Mouse (Mus musculus): ENCODE measurements around the gene Osbpl3. TPM values are rescaled to one million over a fixed set of nuclear protein-coding genes. Genes with fewer than 3 reads are reported as not detected.

The Osbpl3 gene
- 9.3 and 13.3 TPM in 2 replicates for polyA plus RNA-seq (2014; fragmentation: Nextera tagmentation; extraction: Ambion mirVana)

- H3K27ac ChIP-seq (ENCODE audit: low read depth, low read length) = peak within 1 kb of the TSS; percentile 36
- H3K36me3 ChIP-seq (ENCODE audit: control insufficient read depth, insufficient read depth, low read length) = no peaks in the 10 kb centered on the region
- no peaks in the 10 kb centered on the region for H3K27me3 ChIP-seq (ENCODE audit: control insufficient read depth, insufficient read depth, low read length)
- peak; percentile 89 for ATAC-seq (replicated peaks; ENCODE audit: insufficient number of reproducible peaks, low FRiP score, low TSS enrichment)
- no peaks in the 10 kb centered on the region for H3K9me3 ChIP-seq (replicated peaks; ENCODE audit: control insufficient read depth, low read length)
- peak within 1 kb of the TSS; percentile 91 for H3K4me2 ChIP-seq
- H3K9ac ChIP-seq (ENCODE audit: low read depth, low read length) = peak within 1 kb of the TSS; percentile 79
- peaks cover 6% of the 10 kb centered on the region; the same call in 1 of the 2 replicates for H3K4me1 ChIP-seq (ENCODE audit: control insufficient read depth, insufficient read depth, low read length)
- 1% methylated on average over 45 of the region's 45 CpGs for WGBS (ENCODE audit: insufficient replicate concordance)
- peak within 1 kb of the TSS; percentile 68 for H3K4me3 ChIP-seq (ENCODE audit: low read depth, low read length)
Measured at GRCm38 (mm10) chr6:50455829-50456469, at the start of gene Osbpl3. Osbpl3 (minus strand) TSS chr6:50456201.

GRCm38 (mm10) chr6:50505531-50505930 lies 49.5 kb upstream of the Osbpl3 start:
- ATAC-seq (replicated peaks; ENCODE audit: insufficient number of reproducible peaks, low FRiP score, low TSS enrichment) = no peak
- Histone ChIP-seq H3K27ac (ENCODE audit: low read depth, low read length) (no peak overlapping the region), H3K4me2 (no peak overlapping the region), H3K4me1 (ENCODE audit: control insufficient read depth, insufficient read depth, low read length) (no peaks in the 10 kb centered on the region), H3K27me3 (ENCODE audit: control insufficient read depth, insufficient read depth, low read length) (no peaks in the 10 kb centered on the region), H3K36me3 (ENCODE audit: control insufficient read depth, insufficient read depth, low read length) (no peaks in the 10 kb centered on the region), H3K9ac (ENCODE audit: low read depth, low read length) (no peak overlapping the region), H3K9me3 (replicated peaks; ENCODE audit: control insufficient read depth, low read length) (no peaks in the 10 kb centered on the region), H3K4me3 (ENCODE audit: low read depth, low read length) (no peak overlapping the region)
- 83% methylated on average over 5 of the region's 5 CpGs for WGBS (ENCODE audit: insufficient replicate concordance)

- no peak overlapping the region for H3K4me3 ChIP-seq (ENCODE audit: low read depth, low read length)
- no peaks in the 10 kb centered on the region for H3K9me3 ChIP-seq (replicated peaks; ENCODE audit: control insufficient read depth, low read length)
- WGBS (ENCODE audit: insufficient replicate concordance) = 57% methylated on average over 5 of the region's 5 CpGs
- H3K27ac ChIP-seq (ENCODE audit: low read depth, low read length) = no peak overlapping the region
- H3K27me3 ChIP-seq (ENCODE audit: control insufficient read depth, insufficient read depth, low read length) = no peaks in the 10 kb centered on the region
- no peak overlapping the region for H3K4me2 ChIP-seq
- ATAC-seq (replicated peaks; ENCODE audit: insufficient number of reproducible peaks, low FRiP score, low TSS enrichment) = no peak
- no peaks in the 10 kb centered on the region for H3K36me3 ChIP-seq (ENCODE audit: control insufficient read depth, insufficient read depth, low read length)
- no peaks in the 10 kb centered on the region for H3K4me1 ChIP-seq (ENCODE audit: control insufficient read depth, insufficient read depth, low read length)
- H3K9ac ChIP-seq (ENCODE audit: low read depth, low read length) = no peak overlapping the region
Measured at GRCm38 (mm10) chr6:50504711-50505110, 48.7 kb upstream of the Osbpl3 start.

- no peaks in the 10 kb centered on the region for H3K27me3 ChIP-seq (ENCODE audit: control insufficient read depth, insufficient read depth, low read length)
- ATAC-seq (replicated peaks; ENCODE audit: insufficient number of reproducible peaks, low FRiP score, low TSS enrichment) = no peak
- H3K4me3 ChIP-seq (ENCODE audit: low read depth, low read length) = no peak overlapping the region
- 62% methylated on average over 8 of the region's 8 CpGs for WGBS (ENCODE audit: insufficient replicate concordance)
- no peaks in the 10 kb centered on the region for H3K9me3 ChIP-seq (replicated peaks; ENCODE audit: control insufficient read depth, low read length)
- no peak overlapping the region for H3K27ac ChIP-seq (ENCODE audit: low read depth, low read length)
- H3K4me2 ChIP-seq = no peak overlapping the region
- no peaks in the 10 kb centered on the region for H3K36me3 ChIP-seq (ENCODE audit: control insufficient read depth, insufficient read depth, low read length)
- H3K4me1 ChIP-seq (ENCODE audit: control insufficient read depth, insufficient read depth, low read length) = no peaks in the 10 kb centered on the region
- H3K9ac ChIP-seq (ENCODE audit: low read depth, low read length) = no peak overlapping the region
Measured at GRCm38 (mm10) chr6:50503779-50504178, 47.8 kb upstream of the Osbpl3 start.

- no peak for ATAC-seq (replicated peaks; ENCODE audit: insufficient number of reproducible peaks, low FRiP score, low TSS enrichment)
- no peaks in the 10 kb centered on the region for H3K4me1 ChIP-seq (ENCODE audit: control insufficient read depth, insufficient read depth, low read length)
- H3K27me3 ChIP-seq (ENCODE audit: control insufficient read depth, insufficient read depth, low read length) = no peaks in the 10 kb centered on the region
- WGBS (ENCODE audit: insufficient replicate concordance) = 67% methylated on average over 4 of the region's 4 CpGs
- H3K4me3 ChIP-seq (ENCODE audit: low read depth, low read length) = no peak overlapping the region
- no peaks in the 10 kb centered on the region for H3K36me3 ChIP-seq (ENCODE audit: control insufficient read depth, insufficient read depth, low read length)
- H3K4me2 ChIP-seq = no peak overlapping the region
- H3K9ac ChIP-seq (ENCODE audit: low read depth, low read length) = no peak overlapping the region
- H3K27ac ChIP-seq (ENCODE audit: low read depth, low read length) = no peak overlapping the region
- no peaks in the 10 kb centered on the region for H3K9me3 ChIP-seq (replicated peaks; ENCODE audit: control insufficient read depth, low read length)
Measured at GRCm38 (mm10) chr6:50503031-50503430, 47.0 kb upstream of the Osbpl3 start.

GRCm38 (mm10) chr6:50498346-50498745 lies 42.3 kb upstream of the Osbpl3 start:
- H3K27ac ChIP-seq (ENCODE audit: low read depth, low read length) = no peak overlapping the region
- H3K4me2 ChIP-seq = no peak overlapping the region
- H3K9me3 ChIP-seq (replicated peaks; ENCODE audit: control insufficient read depth, low read length) = 0 out of 2 replicates have a peak, but pooled peaks cover 3% of the 10 kb centered on the region
- WGBS (ENCODE audit: insufficient replicate concordance) = 85% methylated on average over 2 of the region's 2 CpGs
- no peaks in the 10 kb centered on the region for H3K27me3 ChIP-seq (ENCODE audit: control insufficient read depth, insufficient read depth, low read length)
- H3K36me3 ChIP-seq (ENCODE audit: control insufficient read depth, insufficient read depth, low read length) = no peaks in the 10 kb centered on the region
- no peak for ATAC-seq (replicated peaks; ENCODE audit: insufficient number of reproducible peaks, low FRiP score, low TSS enrichment)
- H3K9ac ChIP-seq (ENCODE audit: low read depth, low read length) = no peak overlapping the region
- no peaks in the 10 kb centered on the region for H3K4me1 ChIP-seq (ENCODE audit: control insufficient read depth, insufficient read depth, low read length)
- H3K4me3 ChIP-seq (ENCODE audit: low read depth, low read length) = no peak overlapping the region

GRCm38 (mm10) chr6:50490519-50490918 lies 34.5 kb upstream of the Osbpl3 start:
- no peaks in the 10 kb centered on the region for H3K27me3 ChIP-seq (ENCODE audit: control insufficient read depth, insufficient read depth, low read length)
- no peaks in the 10 kb centered on the region for H3K4me1 ChIP-seq (ENCODE audit: control insufficient read depth, insufficient read depth, low read length)
- H3K9me3 ChIP-seq (replicated peaks; ENCODE audit: control insufficient read depth, low read length) = no peaks in the 10 kb centered on the region
- no peak overlapping the region for H3K4me2 ChIP-seq
- ATAC-seq (replicated peaks; ENCODE audit: insufficient number of reproducible peaks, low FRiP score, low TSS enrichment) = no peak
- H3K4me3 ChIP-seq (ENCODE audit: low read depth, low read length) = no peak overlapping the region
- no peak overlapping the region for H3K9ac ChIP-seq (ENCODE audit: low read depth, low read length)
- no peaks in the 10 kb centered on the region for H3K36me3 ChIP-seq (ENCODE audit: control insufficient read depth, insufficient read depth, low read length)
- 75% methylated on average over 2 of the region's 2 CpGs for WGBS (ENCODE audit: insufficient replicate concordance)
- H3K27ac ChIP-seq (ENCODE audit: low read depth, low read length) = no peak overlapping the region

- no peak for ATAC-seq (replicated peaks; ENCODE audit: insufficient number of reproducible peaks, low FRiP score, low TSS enrichment)
- H3K4me1 ChIP-seq (ENCODE audit: control insufficient read depth, insufficient read depth, low read length) = no peaks in the 10 kb centered on the region
- no peak overlapping the region for H3K4me2 ChIP-seq
- H3K27me3 ChIP-seq (ENCODE audit: control insufficient read depth, insufficient read depth, low read length) = no peaks in the 10 kb centered on the region
- WGBS (ENCODE audit: insufficient replicate concordance) = 65% methylated on average over 9 of the region's 9 CpGs
- H3K27ac ChIP-seq (ENCODE audit: low read depth, low read length) = no peak overlapping the region
- no peaks in the 10 kb centered on the region for H3K9me3 ChIP-seq (replicated peaks; ENCODE audit: control insufficient read depth, low read length)
- H3K4me3 ChIP-seq (ENCODE audit: low read depth, low read length) = no peak overlapping the region
- no peaks in the 10 kb centered on the region for H3K36me3 ChIP-seq (ENCODE audit: control insufficient read depth, insufficient read depth, low read length)
- no peak overlapping the region for H3K9ac ChIP-seq (ENCODE audit: low read depth, low read length)
Measured at GRCm38 (mm10) chr6:50489380-50489779, 33.4 kb upstream of the Osbpl3 start.
